Comparison of ENCODE assay signal across 8 mouse cellular contexts in the genomic region with DNA sequence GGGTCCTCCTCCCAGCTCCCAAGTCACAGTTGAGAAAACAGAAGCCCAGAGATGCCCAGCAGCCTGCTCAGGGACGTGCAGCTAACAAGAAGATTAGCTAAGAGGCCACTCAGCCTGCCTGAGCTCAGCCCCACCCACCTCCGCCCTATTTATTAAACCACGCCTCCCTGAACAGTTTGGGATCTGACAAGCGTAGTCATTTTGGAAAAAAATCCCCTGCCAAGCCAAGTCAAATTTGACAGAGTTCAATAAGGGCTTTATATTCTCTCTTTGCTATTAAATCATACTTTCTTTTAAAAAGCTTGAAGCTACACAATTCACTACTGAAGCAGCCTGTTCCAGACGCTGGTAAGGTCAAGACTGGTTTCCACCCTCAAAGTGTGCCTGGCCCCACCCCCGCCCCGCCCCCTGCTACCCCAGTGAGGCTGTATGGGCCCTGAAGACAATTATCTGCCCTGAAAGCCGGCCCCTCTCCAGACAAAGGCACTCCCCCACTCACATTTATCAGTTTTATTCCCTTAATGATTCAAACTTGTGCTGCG.
DNase-seq lines count a peak whose midpoint lies in the region; ATAC-seq and TF ChIP-seq lines count a peak whose summit lies in the region.

No protein-coding gene starts in this region.

- no peaks in the 10 kb centered on the region for H3K27me3 ChIP-seq in hindbrain, postnatal 0 days (ENCODE audit: insufficient read depth, low read length)
- no peaks in the 10 kb centered on the region for H3K27me3 ChIP-seq in liver, embryonic 14.5 days (ENCODE audit: control insufficient read depth, insufficient read depth, low read length)

- WGBS in hindbrain, postnatal 0 days = 8% methylated on average over 9 of the region's 9 CpGs
- 1% methylated on average over 9 of the region's 9 CpGs for WGBS in liver, embryonic 14.5 days (ENCODE audit: insufficient replicate concordance)

- TF ChIP-seq CTCF in hindbrain, postnatal 0 days (IDR thresholded peaks at IDR 0.05; ENCODE audit: low read depth) = no peak
- TF ChIP-seq CTCF in liver, embryonic 14.5 days (IDR thresholded peaks at IDR 0.05; ENCODE audit: low read depth) = no peak

- ATAC-seq in hindbrain, postnatal 0 days = peak; percentile 70; the same call in 1 of the 2 replicates
- peak; percentile 82 for ATAC-seq in liver, embryonic 14.5 days (ENCODE audit: insufficient read depth)
- ATAC-seq in cerebellum, adult (ENCODE audit: insufficient number of reproducible peaks, low FRiP score, low TSS enrichment) = no peak; the same call in 1 of the 2 replicates

- H3K9me3 ChIP-seq in ES-E14 (ENCODE audit: control insufficient read depth, insufficient read depth, low read depth, low read length) = no peaks in the 10 kb centered on the region
- no peaks in the 10 kb centered on the region for H3K9me3 ChIP-seq in hindbrain, postnatal 0 days (ENCODE audit: low read length)
- H3K9me3 ChIP-seq in liver, embryonic 14.5 days (ENCODE audit: control insufficient read depth, low read length) = no peaks in the 10 kb centered on the region

- DNase-seq in ES-E14 (ENCODE audit: low read depth, low spot score) = peak; percentile 53
- DNase-seq in c-Kit-positive CD71-negative TER-119-negative erythroid progenitor cells, embryonic 14.5 days (ENCODE audit: low read depth) = peak; percentile 70
- peak; percentile 55 for DNase-seq in gastrocnemius, postnatal 10 days
- DNase-seq in hindbrain, postnatal 0 days (ENCODE audit: low spot score) = peak; percentile 59
- peak; percentile 74 to 86 (median 77) for DNase-seq in liver, embryonic 14.5 days (ENCODE audit: low read depth in 3 of 3, low spot score in 3 of 3)
- peak; percentile 47 for DNase-seq in ovary, postnatal 14 days (ENCODE audit: low spot score)
- no peak for DNase-seq in layer of hippocampus, postnatal 14 days (ENCODE audit: low spot score in 2 of 2)

- in situ Hi-C loops in ES-E14 (cut with MboI; ENCODE audit: low sequenced_read_pairs in 2 of 2, unreplicated experiment in 2 of 2) = no loop called here

- no peak overlapping the region for H3K27ac ChIP-seq in ES-E14 (ENCODE audit: insufficient read depth, low read depth, low read length, poor library complexity, severe bottlenecking)
- H3K27ac ChIP-seq in hindbrain, postnatal 0 days = 0 out of 2 replicates have a peak overlapping the region, but pooled peaks have one; percentile 36
- peak overlapping the region; percentile 58 for H3K27ac ChIP-seq in liver, embryonic 14.5 days

- H3K9ac ChIP-seq in ES-E14 (ENCODE audit: insufficient read depth, low read depth, low read length, poor library complexity, severe bottlenecking) = no peak overlapping the region
- no peak overlapping the region for H3K9ac ChIP-seq in hindbrain, postnatal 0 days (replicated peaks; ENCODE audit: low read length)
- H3K9ac ChIP-seq in liver, embryonic 14.5 days (replicated peaks) = peak overlapping the region; percentile 37

- no peaks in the 10 kb centered on the region for H3K36me3 ChIP-seq in ES-E14 (ENCODE audit: control insufficient read depth, insufficient read depth, low read length, poor library complexity, severe bottlenecking)
- H3K36me3 ChIP-seq in hindbrain, postnatal 0 days (ENCODE audit: insufficient read depth, low read length) = no peaks in the 10 kb centered on the region
- no peaks in the 10 kb centered on the region for H3K36me3 ChIP-seq in liver, embryonic 14.5 days (replicated peaks; ENCODE audit: control insufficient read depth, insufficient read depth, low read depth)

- TF ChIP-seq EP300 in liver, embryonic 14.5 days (IDR thresholded peaks at IDR 0.05; ENCODE audit: low read depth) = no peak

- peak overlapping the region; percentile 21; the same call in 1 of the 2 replicates for H3K4me2 ChIP-seq in hindbrain, postnatal 0 days (ENCODE audit: low read depth, low read length)
- peak overlapping the region; percentile 65 for H3K4me2 ChIP-seq in liver, embryonic 14.5 days (ENCODE audit: low read depth)

- H3K4me1 ChIP-seq in ES-E14 (ENCODE audit: control insufficient read depth in 2 of 2, insufficient read depth in 2 of 2, low read length in 2 of 2, poor library complexity in 1 of 2) = peaks cover 4 to 10% of the 10 kb centered on the region in 2 experiments; a peak in 3 of 4 replicates
- peaks cover 10% of the 10 kb centered on the region for H3K4me1 ChIP-seq in hindbrain, postnatal 0 days (ENCODE audit: insufficient read depth, low read length)
- H3K4me1 ChIP-seq in liver, embryonic 14.5 days (replicated peaks; ENCODE audit: control insufficient read depth in 2 of 2, insufficient read depth in 2 of 2, low read length in 1 of 2) = peaks cover 53 to 64% of the 10 kb centered on the region in 2 experiments

- peak overlapping the region in 1 of 2 experiments; percentile 63; a peak in 2 of 4 replicates for H3K4me3 ChIP-seq in ES-E14 (ENCODE audit: insufficient read depth in 1 of 2, low read depth in 1 of 2, low read length in 2 of 2, poor library complexity in 1 of 2, severe bottlenecking in 1 of 2)
- no peak overlapping the region for H3K4me3 ChIP-seq in hindbrain, postnatal 0 days (ENCODE audit: low read length)
- peak overlapping the region; percentile 11 to 46; a peak in 3 of 4 replicates for H3K4me3 ChIP-seq in liver, embryonic 14.5 days (ENCODE audit: insufficient read depth in 1 of 2, low read depth in 2 of 2, low read length in 2 of 2)

TF ChIP-seq in ES-E14, 5 proteins besides CTCF, POLR2A, EP300 and RAD21:
- TF ChIP-seq HCFC1 (IDR thresholded peaks at IDR 0.05; ENCODE audit: borderline replicate concordance, insufficient read depth, low read length) (no peak), CHD2 (IDR thresholded peaks at IDR 0.05; ENCODE audit: low read depth, low read length) (no peak), MAFK (IDR thresholded peaks at IDR 0.05; ENCODE audit: insufficient read depth, low read depth, low read length) (no peak), ZNF384 (IDR thresholded peaks at IDR 0.05; ENCODE audit: low read depth, low read length) (no peak), ZC3H11A (IDR thresholded peaks at IDR 0.05; ENCODE audit: borderline replicate concordance, low read depth, low read length) (no peak)

Comparison
In these comparisons a context has a peak if more than half of its experiments do, and no peak if none do; other contexts are left out.
1. DNase-seq: peak in ES-E14 (single experiment), c-Kit-positive CD71-negative TER-119-negative erythroid progenitor cells, embryonic 14.5 days (single experiment), gastrocnemius, postnatal 10 days (single experiment), hindbrain, postnatal 0 days (single experiment), liver, embryonic 14.5 days (3 of 3) and ovary, postnatal 14 days (single experiment); none in layer of hippocampus, postnatal 14 days (0 of 2).